Mouse (Mus musculus) neural tube, embryonic 11.5 days (tissue): ENCODE results near the gene Srp54b. TPM values are rescaled to one million over a fixed set of nuclear protein-coding genes. Genes with fewer than 3 reads are reported as not detected.
"Not testable (repeated sequence)": the region's sequence is repeated elsewhere in the genome, so short reads cannot be mapped to it uniquely, and the experiment has no call there.

ENCODE experiments used
- ATAC-seq: fragments of 200-750 bp; cut with Nextera tagmentation; 2 replicates; pipeline ENCODE4 v1.8.0; 2017; ENCODE audit warnings: moderate number of reproducible peaks, mild to moderate bottlenecking, moderate TSS enrichment, moderate library complexity; ENCODE audit not compliant: insufficient read depth, low FRiP score, low TSS enrichment
- DNase-seq: peaks from one replicate; pipeline ENCODE4 v3.0.0-alpha.2; 2015; ENCODE audit warnings: low spot score
- H3K27ac ChIP-seq: fragments of 300-500 bp; sonication (generic); 2 replicates; pipeline ENCODE4 v1.5.1; 2014; ENCODE audit warnings: low read depth, mild to moderate bottlenecking, low read length
- H3K27me3 ChIP-seq: fragments of 300-500 bp; sonication (generic); 2 replicates; pipeline ENCODE4 v1.6.1; 2014; ENCODE audit warnings: mild to moderate bottlenecking, low read length, mixed read lengths; ENCODE audit not compliant: control insufficient read depth, insufficient read depth
- H3K36me3 ChIP-seq: fragments of 300-500 bp; sonication (generic); 2 replicates; pipeline ENCODE4 v1.6.1; 2014; ENCODE audit warnings: mild to moderate bottlenecking, low read length, moderate library complexity, mixed read lengths; ENCODE audit not compliant: control insufficient read depth, insufficient read depth
- H3K4me1 ChIP-seq: fragments of 300-500 bp; sonication (generic); 2 replicates; pipeline ENCODE4 v1.6.1; 2014; ENCODE audit warnings: low read length, mixed read lengths; ENCODE audit not compliant: control insufficient read depth, insufficient read depth
- H3K4me2 ChIP-seq: fragments of 300-500 bp; sonication (generic); 2 replicates; pipeline ENCODE4 v1.6.1; 2014; ENCODE audit warnings: low read depth, mild to moderate bottlenecking, moderate library complexity
- H3K4me3 ChIP-seq: fragments of 300-500 bp; sonication (generic); 2 replicates; pipeline ENCODE4 v1.5.1; 2014; ENCODE audit warnings: low read depth, low read length
- H3K9ac ChIP-seq: fragments of 300-500 bp; sonication (generic); 2 replicates; pipeline ENCODE4 v1.6.1; 2014; ENCODE audit warnings: mild to moderate bottlenecking, low read length
- H3K9me3 ChIP-seq: fragments of 300-500 bp; sonication (generic); 2 replicates; pipeline ENCODE4 v1.6.1; 2016; ENCODE audit warnings: low read length; ENCODE audit not compliant: control insufficient read depth
- WGBS: fragments of 180-500 bp; shearing (Covaris S2); extraction: QIAGEN DNeasy Blood & Tissue Kit; methylation state at CpG from one replicate; pipeline ENCODE4 v1.1.7; 2014; 5-methylcytosine and 5-hydroxymethylcytosine counted together
- polyA plus RNA-seq: library from polyadenylated mRNA; unstranded; fragments of >200 nt; fragmentation: Nextera tagmentation; extraction: Ambion mirVana; gene quantifications from 2 replicates; pipeline ENCODE4 v1.2.1, GENCODE M21; 2014

Srp54b gene
- polyA plus RNA-seq, 1 experiment from 2014 or later: 52.1 TPM

GRCm38 (mm10) chr12:55189127-55189526 lies 34.2 kb downstream of the Srp54b start:
- no CpG with 5 or more reads among the region's 5 CpGs for WGBS
- H3K4me3 ChIP-seq, H3K4me1 ChIP-seq, H3K4me2 ChIP-seq, H3K27ac ChIP-seq, ATAC-seq, H3K27me3 ChIP-seq, H3K9ac ChIP-seq, DNase-seq, H3K9me3 ChIP-seq, H3K36me3 ChIP-seq: not testable (repeated sequence)

DNA sequence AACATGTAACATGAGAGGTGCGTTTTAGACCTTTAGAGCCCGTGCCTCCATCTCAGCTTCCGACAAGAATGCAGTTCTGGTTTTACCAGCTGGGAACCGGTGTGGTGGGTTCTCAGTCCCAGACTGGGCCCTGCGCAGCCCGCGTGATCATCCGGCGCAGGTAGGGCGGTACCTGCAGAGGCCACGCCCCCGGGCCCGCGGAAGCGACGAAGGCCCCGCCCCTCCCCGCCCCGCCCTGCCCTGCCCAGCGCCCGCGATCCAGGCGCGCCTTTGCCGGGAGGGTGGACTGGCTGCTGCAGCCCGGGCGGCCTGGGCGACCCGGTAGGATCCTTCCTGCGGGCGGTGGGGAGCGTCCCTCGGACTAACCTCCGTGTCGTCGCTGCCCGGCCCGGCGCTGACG lies 44.4 kb downstream of the Srp54b start, which contains the start of gene 1700047I17Rik2:
TSS of gene 1700047I17Rik2 (plus strand) at position 287 of the 400 bp plus-strand sequence.
- not testable (repeated sequence) for H3K4me1 ChIP-seq, H3K9me3 ChIP-seq, H3K27ac ChIP-seq, H3K4me2 ChIP-seq, DNase-seq, H3K27me3 ChIP-seq, H3K9ac ChIP-seq, H3K4me3 ChIP-seq, H3K36me3 ChIP-seq
- no CpG with 5 or more reads among the region's 40 CpGs for WGBS
- peak; percentile 95 for ATAC-seq

- H3K4me1 ChIP-seq, H3K36me3 ChIP-seq, H3K9me3 ChIP-seq, H3K4me3 ChIP-seq, H3K27me3 ChIP-seq, H3K9ac ChIP-seq, H3K4me2 ChIP-seq, H3K27ac ChIP-seq, DNase-seq: not testable (repeated sequence)
- ATAC-seq: peak; percentile 14; the same call in 1 of the 2 replicates
- whole genome bisulfite sequencing: no CpG with 5 or more reads among the region's 18 CpGs
These were observed 44.9 kb downstream of the Srp54b start for GRCm38 (mm10) chr12:55199799-55200198.

GRCm38 (mm10) chr12:55212944-55213343 lies 58.0 kb downstream of the Srp54b start:
- not testable (repeated sequence) for H3K9ac ChIP-seq, H3K27ac ChIP-seq, H3K4me2 ChIP-seq, H3K9me3 ChIP-seq, H3K27me3 ChIP-seq, H3K4me3 ChIP-seq, H3K4me1 ChIP-seq, ATAC-seq, H3K36me3 ChIP-seq, DNase-seq
- no CpG with 5 or more reads among the region's 6 CpGs for WGBS

DNA sequence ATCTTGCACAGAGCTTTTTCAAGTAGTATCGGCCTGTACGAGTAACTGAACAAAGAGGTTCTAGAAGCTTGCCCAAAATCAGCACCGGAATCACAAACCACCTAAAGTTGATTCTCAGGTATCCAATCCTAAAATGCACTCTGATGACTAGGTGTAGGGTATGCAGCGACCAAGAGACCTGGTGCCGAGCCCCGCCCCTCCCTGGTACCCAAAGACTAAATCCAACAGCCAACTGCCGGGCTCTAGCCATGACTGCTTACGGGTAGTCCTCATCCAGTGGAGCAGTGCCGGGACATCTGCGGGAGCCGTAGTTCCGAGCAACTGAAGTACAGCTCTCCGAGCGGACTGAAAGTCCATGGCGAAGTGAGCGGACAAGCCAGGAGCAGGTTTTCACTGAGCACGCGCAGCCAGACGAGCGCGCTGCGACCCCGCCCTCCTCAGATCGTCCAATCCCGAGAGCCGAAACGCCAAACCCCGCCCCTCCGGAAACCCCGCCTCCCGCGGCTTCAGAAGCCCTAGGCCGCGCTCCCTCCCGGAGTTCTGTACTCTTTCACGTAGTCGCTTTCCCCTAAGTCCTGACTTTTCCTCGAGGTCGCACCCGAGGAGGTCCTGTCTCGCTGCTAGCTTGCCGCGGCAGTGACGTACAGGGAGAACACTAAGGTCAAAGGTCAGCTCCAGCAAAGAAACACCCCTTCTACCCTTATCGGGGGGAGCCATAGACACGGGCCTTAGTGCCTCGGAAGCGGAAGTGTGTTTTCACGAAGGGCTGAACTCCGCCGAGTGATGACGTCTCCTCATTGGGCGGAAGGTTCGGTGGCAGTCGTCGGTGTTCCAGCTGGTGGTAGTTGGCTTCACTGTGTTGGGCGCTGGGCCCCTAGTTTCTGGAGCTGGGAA lies 75.0 kb downstream of the Srp54b start, which contains the start of gene Srp54c:
TSS of gene Srp54c (plus strand) at position 543 of the 894 bp plus-strand sequence.
- not testable (repeated sequence) for H3K27me3 ChIP-seq, H3K9ac ChIP-seq, DNase-seq, H3K4me2 ChIP-seq, H3K4me1 ChIP-seq, H3K36me3 ChIP-seq, H3K27ac ChIP-seq, H3K9me3 ChIP-seq
- ATAC-seq: peak; percentile 99
- WGBS: no CpG with 5 or more reads among the region's 57 CpGs
- peak within 1 kb of the TSS; percentile 30 for H3K4me3 ChIP-seq

GRCm38 (mm10) chr12:55230520-55230861 lies 75.6 kb downstream of the Srp54b start:
- not testable (repeated sequence) for H3K9ac ChIP-seq, DNase-seq, ATAC-seq, H3K4me1 ChIP-seq, H3K4me2 ChIP-seq, H3K27ac ChIP-seq, H3K9me3 ChIP-seq, H3K36me3 ChIP-seq, H3K27me3 ChIP-seq
- H3K4me3 ChIP-seq: peak overlapping the region; percentile 30
- WGBS: under 1% methylated on average over 7 of the region's 25 CpGs

Other genes with a start within 250 kb of the Srp54b start
- gene Gm20403, start 168.6 kb upstream of the Srp54b start, polyA plus RNA-seq: not detected in 2 replicates
- gene Baz1a, start 140.8 kb upstream of the Srp54b start, polyA plus RNA-seq: 24.4 and 29.1 TPM in 2 replicates
- gene 2700097O09Rik, start 75.0 kb upstream of the Srp54b start, polyA plus RNA-seq: 32.6 and 33.6 TPM in 2 replicates
- gene Srp54a, start 74.8 kb upstream of the Srp54b start, polyA plus RNA-seq: 189 TPM in 2 replicates
- gene Fam177a, start 30.6 kb upstream of the Srp54b start, polyA plus RNA-seq: 19.3 and 19.7 TPM in 2 replicates
- gene 1700047I17Rik2, start 44.5 kb downstream of the Srp54b start, polyA plus RNA-seq: 1.3 TPM in 1 of 2 replicates, not detected in the other
- gene Srp54c, start 75.1 kb downstream of the Srp54b start, polyA plus RNA-seq: 76.4 and 78.8 TPM in 2 replicates
- gene 1110008L16Rik, start 144.5 kb downstream of the Srp54b start, polyA plus RNA-seq: 12.2 and 17.3 TPM in 2 replicates
- 31.4 TPM in 2 replicates for gene Ppp2r3c, start 147.9 kb downstream of the Srp54b start, polyA plus RNA-seq
- gene Psma6, start 229.1 kb downstream of the Srp54b start, polyA plus RNA-seq: 468 and 483 TPM in 2 replicates